Mouse (Mus musculus) macrophage (primary cell): ENCODE data around the gene Ndufaf8. TPM values are rescaled to one million over a fixed set of nuclear protein-coding genes. Genes with fewer than 3 reads are reported as not detected.

Experiments
- H3K27ac ChIP-seq: fragments of 350-480 bp; formaldehyde crosslinking; 2 replicates; pipeline ENCODE4 v1.9.0; 2021
- H3K36me3 ChIP-seq: fragments of 350-480 bp; formaldehyde crosslinking; 2 replicates; pipeline ENCODE4 v1.9.0; 2021; ENCODE audit errors: inconsistent target
- H3K4me3 ChIP-seq: fragments of 350-480 bp; formaldehyde crosslinking; 2 replicates; pipeline ENCODE4 v1.9.0; 2021; ENCODE audit errors: inconsistent target
- H3K79me2 ChIP-seq: fragments of 350-480 bp; formaldehyde crosslinking; 2 replicates; pipeline ENCODE4 v1.9.0; 2021; ENCODE audit errors: inconsistent target
- WGBS: methylation state at CpG from one replicate; pipeline ENCODE4 v1.1.7; 2026; ENCODE audit warnings: inconsistent platforms; ENCODE audit not compliant: missing documents; 5-methylcytosine and 5-hydroxymethylcytosine counted together
- polyA plus RNA-seq: library from polyadenylated mRNA; stranded (reverse); fragments of 250-400 nt; gene quantifications from 3 replicates; pipeline ENCODE4 v1.2.4, GENCODE M21; 2018; ENCODE audit warnings: inconsistent platforms
- total RNA-seq, 78 experiments: library from RNA; depleted of rRNA; stranded (reverse); fragments of 250-400 nt; gene quantifications; 1 replicate in 9 of 78; 2 replicates in 24 of 78; 3 replicates in 43 of 78; 4 replicates in 2 of 78; pipeline ENCODE4 v1.2.4; 2018; ENCODE audit warnings: inconsistent platforms in 56 of 78

The Ndufaf8 gene
- 10 to 100 TPM in 6 of 26 experiments, 1 to 10 TPM in 20; 1.6 to 13.5 (median 4.5) TPM for total RNA-seq (2018; cell fraction: chromatin; rRNA removed)
- total RNA-seq (2018; cell fraction: cytosol; rRNA removed), result 10 to 100 TPM; 23.5 to 47.0 (median 33.4) TPM
- 10 to 100 TPM in 17 of 26 experiments, 1 to 10 TPM in 9; 3.1 to 27.4 (median 11.6) TPM for total RNA-seq (2018; cell fraction: nucleus; rRNA removed)
- polyA plus RNA-seq, result 4.7 to 54.4 TPM (median 35.5 TPM) in 3 replicates

- Histone ChIP-seq H3K27ac (peak within 1 kb of the TSS; percentile 57), H3K36me3 (peaks cover 15% of the 10 kb centered on the region), H3K4me3 (peak within 1 kb of the TSS; percentile 100), H3K79me2 (peaks cover 26% of the 10 kb centered on the region; the same call in 1 of the 2 replicates)
- WGBS, result under 1% methylated on average over 77 of the region's 77 CpGs
Measured at GRCm38 (mm10) chr11:120098588-120099511, at the start of gene Ndufaf8, which contains the start of gene Tepsin. TSS of gene Ndufaf8 (plus strand) at chr11:120098928. TSS of gene Tepsin (minus strand) at chr11:120098731.

DNA sequence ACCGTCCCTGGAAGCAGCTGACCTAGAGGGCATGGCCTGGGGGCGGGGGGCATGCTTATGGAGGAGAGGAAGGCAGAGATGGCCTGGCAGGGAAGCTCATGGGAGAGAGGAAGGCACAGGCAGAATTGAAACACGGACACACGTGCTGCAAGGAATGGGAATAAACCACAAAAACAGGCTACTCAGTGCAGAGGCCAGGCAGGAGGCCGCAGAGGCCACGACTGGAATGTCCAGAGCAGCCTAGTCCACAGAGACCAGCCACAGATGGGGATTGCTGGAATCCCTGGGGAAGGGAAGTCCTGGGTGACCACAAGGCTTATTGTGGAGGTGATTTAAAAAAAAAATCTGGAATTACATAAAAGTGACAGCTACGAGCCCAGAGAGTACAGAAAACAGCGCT is 49.7 kb upstream of the Ndufaf8 start:
- Histone ChIP-seq H3K79me2 (no peaks in the 10 kb centered on the region), H3K27ac (no peak overlapping the region), H3K4me3 (no peak overlapping the region), H3K36me3 (no peaks in the 10 kb centered on the region)
- 91% methylated on average over 8 of the region's 8 CpGs for WGBS

GRCm38 (mm10) chr11:120051124-120051811 is 47.5 kb upstream of the Ndufaf8 start:
- WGBS, result 75% methylated on average over 14 of the region's 14 CpGs
- no peaks in the 10 kb centered on the region for H3K36me3 ChIP-seq
- H3K27ac ChIP-seq, result no peak overlapping the region
- no peaks in the 10 kb centered on the region for H3K79me2 ChIP-seq
- H3K4me3 ChIP-seq, result no peak overlapping the region

- H3K79me2 ChIP-seq, result no peaks in the 10 kb centered on the region
- no peak overlapping the region for H3K27ac ChIP-seq
- no peaks in the 10 kb centered on the region for H3K36me3 ChIP-seq
- 97% methylated on average over 9 of the region's 9 CpGs for WGBS
- H3K4me3 ChIP-seq, result no peak overlapping the region
Measured at GRCm38 (mm10) chr11:120052274-120052673, 46.5 kb upstream of the Ndufaf8 start.

DNA sequence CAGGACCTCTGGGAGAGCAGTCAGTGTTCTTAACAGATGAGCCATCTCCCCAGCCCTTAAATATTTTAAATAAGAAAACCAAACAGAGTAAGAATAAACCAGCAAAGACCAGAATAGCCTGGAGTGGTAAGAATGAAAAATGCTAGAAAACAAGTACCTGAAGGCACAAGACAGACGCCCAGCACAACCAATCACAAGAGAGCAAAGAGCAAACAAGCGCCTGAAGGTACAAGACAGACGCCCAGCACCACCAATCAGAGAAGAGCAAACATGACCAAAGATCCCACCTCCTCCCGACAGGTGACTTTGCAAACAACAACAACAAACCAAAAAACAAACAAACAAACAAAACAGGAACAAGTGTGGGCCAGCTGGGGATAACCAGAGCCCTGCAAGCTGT is 44.9 kb upstream of the Ndufaf8 start:
- Histone ChIP-seq H3K4me3 (no peak overlapping the region), H3K27ac (no peak overlapping the region), H3K79me2 (no peaks in the 10 kb centered on the region), H3K36me3 (no peaks in the 10 kb centered on the region)
- WGBS, result 87% methylated on average over 4 of the region's 4 CpGs

DNA sequence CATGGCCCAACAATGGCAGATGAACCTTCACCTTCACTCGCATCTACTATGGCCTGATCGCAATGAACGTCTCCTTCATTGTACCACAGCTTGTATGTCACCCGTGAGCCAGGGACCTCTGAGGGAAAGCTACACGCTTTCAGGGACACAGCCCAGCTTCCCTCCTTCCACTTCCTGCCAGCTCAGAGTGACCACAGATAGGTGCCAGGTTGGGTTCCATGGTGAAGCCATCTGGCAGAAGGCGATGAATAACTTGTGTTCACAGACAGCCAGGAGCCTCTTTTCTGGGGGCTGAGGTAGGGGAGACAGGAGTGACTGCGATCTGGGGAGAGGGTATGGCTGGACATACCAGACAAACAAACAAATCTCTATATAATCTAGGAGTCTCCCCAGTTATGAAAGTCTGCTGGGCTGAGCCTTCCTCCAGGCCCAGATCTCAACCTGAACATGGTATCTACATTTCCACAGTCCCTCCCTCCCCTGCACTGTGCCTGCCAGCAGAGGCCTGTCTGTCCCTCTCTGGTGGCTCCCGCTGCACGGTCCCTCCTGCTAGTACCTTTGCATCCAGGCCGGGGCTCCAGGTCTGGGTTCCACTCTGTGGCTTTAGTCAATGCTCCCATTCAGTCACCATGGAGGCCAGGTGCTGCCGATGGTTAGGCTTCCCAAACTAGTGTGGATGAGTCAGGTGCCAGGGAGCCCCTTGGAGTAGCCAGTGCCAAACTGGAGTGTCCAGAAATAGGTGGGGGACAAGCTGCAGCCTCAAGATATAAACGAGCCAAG is 42.6 kb upstream of the Ndufaf8 start:
- Histone ChIP-seq H3K27ac (no peak overlapping the region), H3K36me3 (no peaks in the 10 kb centered on the region), H3K4me3 (no peak overlapping the region), H3K79me2 (no peaks in the 10 kb centered on the region)
- 96% methylated on average over 11 of the region's 12 CpGs for WGBS

DNA sequence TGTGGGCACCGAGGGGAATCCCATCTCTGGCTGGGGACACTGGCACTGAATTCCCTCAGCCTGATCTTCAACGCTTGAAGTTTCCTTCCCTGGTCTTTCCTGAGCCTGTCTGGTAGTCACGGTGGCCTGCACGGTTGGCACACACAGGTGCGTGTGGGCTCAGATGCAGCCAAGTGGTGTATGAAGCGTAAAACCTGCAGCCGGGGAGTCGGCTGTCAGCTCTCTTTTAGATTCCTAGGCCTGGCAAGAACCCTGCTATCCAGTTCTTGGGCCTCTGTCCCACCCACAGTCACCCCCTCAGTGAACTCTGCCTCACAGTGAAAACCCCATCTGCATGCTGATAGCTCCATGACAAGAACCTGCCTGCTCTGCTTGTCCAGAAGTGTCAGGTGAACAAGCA is 38.1 kb upstream of the Ndufaf8 start:
- H3K36me3 ChIP-seq, result no peaks in the 10 kb centered on the region
- 91% methylated on average over 8 of the region's 8 CpGs for WGBS

GRCm38 (mm10) chr11:120063326-120063725 is 35.4 kb upstream of the Ndufaf8 start:
- H3K4me3 ChIP-seq, result no peak overlapping the region
- 0 out of 2 replicates have a peak overlapping the region, but pooled peaks have one; percentile 17 for H3K27ac ChIP-seq
- 73% methylated on average over 5 of the region's 5 CpGs for WGBS
- no peaks in the 10 kb centered on the region for H3K36me3 ChIP-seq
- H3K79me2 ChIP-seq, result no peaks in the 10 kb centered on the region

More for the DNA sequence above, 38.1 kb upstream of the Ndufaf8 start:
- no peak overlapping the region for H3K27ac ChIP-seq
- H3K4me3 ChIP-seq, result no peak overlapping the region
- H3K79me2 ChIP-seq, result no peaks in the 10 kb centered on the region

GRCm38 (mm10) chr11:120064006-120064667 is 34.6 kb upstream of the Ndufaf8 start:
- Histone ChIP-seq H3K79me2 (no peaks in the 10 kb centered on the region), H3K36me3 (no peaks in the 10 kb centered on the region), H3K4me3 (no peak overlapping the region), H3K27ac (peak overlapping the region; percentile 51)
- 61% methylated on average over 11 of the region's 13 CpGs for WGBS

DNA sequence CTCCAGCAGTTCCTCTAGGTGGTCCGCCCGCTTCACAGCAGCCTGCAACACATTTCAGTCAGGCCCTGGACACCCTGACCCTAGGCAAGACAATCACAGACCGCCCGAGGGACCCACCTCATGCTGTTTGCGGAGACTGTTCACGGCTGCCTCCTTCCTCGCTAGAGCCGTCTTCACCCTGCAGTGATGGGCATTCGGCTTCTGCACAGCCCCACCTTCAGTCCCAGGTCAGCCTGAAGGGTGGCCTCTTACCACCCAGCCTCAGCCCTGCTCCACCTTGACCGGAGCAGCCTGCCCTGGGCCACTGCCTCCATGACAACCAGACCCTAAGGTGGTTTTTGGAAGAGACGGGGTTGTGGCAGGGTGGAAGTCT is 34.1 kb upstream of the Ndufaf8 start:
- H3K4me3 ChIP-seq, result no peak overlapping the region
- no peaks in the 10 kb centered on the region for H3K36me3 ChIP-seq
- no peaks in the 10 kb centered on the region for H3K79me2 ChIP-seq
- peak overlapping the region; percentile 51; the same call in 1 of the 2 replicates for H3K27ac ChIP-seq
- WGBS, result 86% methylated on average over 9 of the region's 11 CpGs

DNA sequence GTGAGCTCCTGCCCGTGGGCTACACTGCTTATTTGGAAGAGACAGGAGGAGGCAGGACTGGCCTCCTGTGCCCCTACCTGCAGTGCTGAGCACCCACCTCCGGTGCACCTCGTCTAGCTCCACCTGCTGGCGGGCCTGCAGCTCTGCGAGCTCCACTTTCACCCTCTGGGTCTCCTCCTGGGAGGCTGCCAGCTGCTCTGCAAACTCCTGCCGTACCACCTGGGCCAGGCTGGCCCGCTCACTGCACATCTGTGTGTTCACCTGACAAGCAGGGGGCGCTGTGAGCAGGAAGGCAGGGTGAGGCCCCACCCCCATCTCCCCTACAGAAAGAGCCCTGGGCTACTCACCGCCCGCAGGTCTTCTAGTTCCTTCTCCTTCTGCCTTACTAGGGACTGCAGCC is 33.4 kb upstream of the Ndufaf8 start:
- Histone ChIP-seq H3K27ac (no peak overlapping the region), H3K36me3 (no peaks in the 10 kb centered on the region), H3K4me3 (no peak overlapping the region), H3K79me2 (no peaks in the 10 kb centered on the region)
- WGBS, result 40% methylated on average over 10 of the region's 10 CpGs

- Histone ChIP-seq H3K79me2 (no peaks in the 10 kb centered on the region), H3K4me3 (no peak overlapping the region), H3K27ac (no peak overlapping the region), H3K36me3 (no peaks in the 10 kb centered on the region)
- WGBS, result 97% methylated on average over 17 of the region's 17 CpGs
Measured at GRCm38 (mm10) chr11:120067834-120068233, 30.9 kb upstream of the Ndufaf8 start.

DNA sequence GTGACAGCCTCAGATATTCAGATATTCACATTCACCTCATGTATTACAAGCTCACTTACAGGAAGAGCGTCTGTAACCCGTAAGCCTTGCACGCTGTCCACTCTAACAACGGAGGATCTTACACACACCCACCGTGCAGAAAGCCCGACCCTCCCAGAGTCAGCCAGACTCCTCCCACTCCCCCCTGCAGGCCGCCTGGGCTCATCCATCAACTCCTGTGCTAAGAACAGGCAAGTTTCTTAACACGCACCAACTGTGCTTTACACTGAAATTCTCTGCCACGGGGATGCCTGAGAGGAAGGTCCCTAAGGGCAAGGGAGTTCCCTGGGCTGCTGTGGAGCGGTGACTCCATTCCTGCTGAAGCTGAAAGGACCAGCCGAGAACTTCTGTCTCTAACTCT is 29.5 kb upstream of the Ndufaf8 start:
- WGBS, result 96% methylated on average over 10 of the region's 11 CpGs
- Histone ChIP-seq H3K4me3 (no peak overlapping the region), H3K36me3 (no peaks in the 10 kb centered on the region), H3K27ac (no peak overlapping the region), H3K79me2 (no peaks in the 10 kb centered on the region)
